Mouse (Mus musculus) retina, embryonic 14.5 days (tissue): ENCODE measurements around the gene Sdf4.

Source experiments
- DNase-seq: peaks from one replicate; pipeline ENCODE4 v3.0.0-alpha.2; 2015; ENCODE audit warnings: low spot score

Sdf4 gene

GRCm38 (mm10) chr4:156055173-156055572 is 62.5 kb downstream of the Sdf4 start:
- no peak for DNase-seq

GRCm38 (mm10) chr4:156057702-156058101 is 65.0 kb downstream of the Sdf4 start:
- DNase-seq: no peak

GRCm38 (mm10) chr4:156058826-156059225 is 66.2 kb downstream of the Sdf4 start:
- no peak for DNase-seq

GRCm38 (mm10) chr4:156059261-156059660 is 66.6 kb downstream of the Sdf4 start, which contains the start of gene Ttll10:
TSS of gene Ttll10 (minus strand) at chr4:156059414.
- DNase-seq: no peak

- DNase-seq: no peak
Observed at GRCm38 (mm10) chr4:156059713-156060112, 67.0 kb downstream of the Sdf4 start.
